31 mouse cellular contexts compared by ENCODE assay signal in genomic region chr14:32678565-32678964, GRCm38 (mm10). TPM values are rescaled to one million over a fixed set of nuclear protein-coding genes. Genes with fewer than 3 reads are reported as not detected.
"Had no signal": no experiment of that assay in that cellular context is flagged by ENCODE, and none has a peak within 500 bp of the region (broad histone marks: within the 10 kb centered on the region; RNA-seq: fewer than 3 reads in every experiment).

No protein-coding gene starts in this region.

- H3K36me3 ChIP-seq: heart, embryonic 13.5 days; heart, embryonic 15.5 days; hindbrain, embryonic 10.5 days; hindbrain, embryonic 12.5 days; hindbrain, embryonic 13.5 days; hindbrain, embryonic 15.5 days; intestine, embryonic 15.5 days; kidney, embryonic 15.5 days had no signal

- H3K27me3 ChIP-seq: heart, embryonic 12.5 days; heart, embryonic 15.5 days; hindbrain, embryonic 12.5 days; hindbrain, embryonic 15.5 days; intestine, embryonic 15.5 days; kidney, embryonic 15.5 days had no signal

- H3K9ac ChIP-seq: heart, embryonic 12.5 days; heart, embryonic 15.5 days; hindbrain, embryonic 12.5 days; hindbrain, embryonic 13.5 days; hindbrain, embryonic 14.5 days; hindbrain, embryonic 15.5 days; intestine, embryonic 15.5 days; kidney, embryonic 15.5 days had no signal

- DNase-seq: heart, postnatal 10 days; heart, postnatal 14 days; heart, postnatal 36 days; heart, postnatal 4 days; kidney, adult 11 months; kidney, adult 18-20 months; kidney, adult 2 months; kidney, adult 8-10 months; kidney, adult 9 months; kidney, postnatal 10 days; kidney, postnatal 14 days; kidney, postnatal 25 days; kidney, postnatal 36 days; kidney, postnatal 4 days; layer of hippocampus, adult 9-11 months; layer of hippocampus, postnatal 36 days had no signal

- H3K27ac ChIP-seq: heart, embryonic 13.5 days; heart, embryonic 15.5 days; hindbrain, embryonic 10.5 days; hindbrain, embryonic 12.5 days; hindbrain, embryonic 13.5 days; hindbrain, embryonic 14.5 days; hindbrain, embryonic 15.5 days; hindbrain, postnatal 0 days; intestine, embryonic 15.5 days; kidney, embryonic 15.5 days; kidney, postnatal 0 days; left cerebral cortex, adult 2 months had no signal

- H3K4me2 ChIP-seq: heart, embryonic 11.5 days; heart, embryonic 12.5 days; heart, embryonic 13.5 days; heart, embryonic 15.5 days; hindbrain, embryonic 12.5 days; hindbrain, embryonic 13.5 days; hindbrain, embryonic 14.5 days; hindbrain, embryonic 15.5 days; intestine, embryonic 15.5 days; kidney, embryonic 15.5 days had no signal

- H3K9me3 ChIP-seq: heart, embryonic 12.5 days; heart, embryonic 13.5 days; heart, embryonic 15.5 days; hindbrain, embryonic 10.5 days; hindbrain, embryonic 12.5 days; hindbrain, embryonic 13.5 days; hindbrain, embryonic 15.5 days; intestine, embryonic 15.5 days; kidney, embryonic 15.5 days had no signal

- H3K4me3 ChIP-seq: heart, embryonic 12.5 days; heart, embryonic 13.5 days; heart, embryonic 15.5 days; hindbrain, embryonic 10.5 days; hindbrain, embryonic 12.5 days; hindbrain, embryonic 13.5 days; hindbrain, embryonic 15.5 days; intestine, embryonic 15.5 days; kidney, embryonic 15.5 days; left cerebral cortex, adult 2 months had no signal

RNA-seq across cellular contexts. Expression of gene 3425401B19Rik, which starts 6.5 kb away (rescaled TPM):
- total RNA-seq: hematopoietic stem cell, adult 5-6 weeks had no signal
